Mouse (Mus musculus): ENCODE data around the gene Tex2. TPM values are rescaled to one million over a fixed set of nuclear protein-coding genes. Genes with fewer than 3 reads are reported as not detected.

Gene Tex2
- polyA plus RNA-seq, 2 experiments = 8.7 to 10.8 TPM

DNA sequence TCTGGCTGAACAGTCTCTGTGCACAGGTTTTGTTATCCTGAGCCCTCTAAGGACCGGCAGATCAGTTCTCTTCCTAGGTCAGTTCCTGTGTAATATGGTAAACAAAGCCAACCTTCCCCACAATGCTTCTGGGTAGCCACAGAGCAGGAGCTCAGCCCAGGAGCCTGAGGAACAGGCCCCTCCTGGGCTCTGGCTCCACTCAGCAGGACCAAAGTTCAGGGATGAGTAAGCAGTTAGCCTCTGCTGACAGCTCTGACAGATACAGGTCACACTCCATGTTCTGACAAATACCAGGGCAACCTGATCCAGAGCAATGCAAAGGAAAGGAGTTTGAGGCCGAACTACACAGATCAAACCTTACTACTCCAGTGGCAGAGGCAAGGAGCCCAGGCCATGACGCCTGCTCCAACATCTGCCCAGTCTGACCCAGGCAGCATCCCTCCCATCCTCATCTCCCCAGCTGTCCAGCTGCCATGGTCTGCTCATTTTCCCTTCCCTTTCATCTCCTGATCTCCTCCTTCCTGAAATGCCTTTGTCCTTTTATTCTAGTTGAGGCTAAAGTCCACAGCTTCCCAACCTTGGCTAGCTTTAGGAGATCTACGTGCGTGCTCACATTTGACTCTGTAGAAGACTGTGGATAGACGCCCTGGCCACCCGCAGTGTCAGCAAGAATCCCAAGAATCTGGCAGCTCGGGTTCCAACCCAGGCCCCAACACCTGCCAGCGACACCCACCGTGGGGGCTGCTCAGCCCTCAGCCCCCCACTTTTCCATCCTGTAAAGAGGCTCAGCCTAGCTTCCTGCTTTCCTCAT is 57.2 kb downstream of the Tex2 start:
- H3K4me3 ChIP-seq (replicated peaks; ENCODE audit: low read length) = no peak overlapping the region
- H3K4me1 ChIP-seq (ENCODE audit: control insufficient read depth, insufficient read depth, low read length) = peaks cover 23% of the 10 kb centered on the region
- no peak overlapping the region for H3K9ac ChIP-seq (ENCODE audit: low read depth, low read length, severe bottlenecking)
- TF ChIP-seq POLR2A (IDR thresholded peaks at IDR 0.05; ENCODE audit: borderline replicate concordance, extremely low read depth, insufficient read depth, insufficient read length) = no peak
- no peak overlapping the region for H3K4me2 ChIP-seq (replicated peaks; ENCODE audit: low read depth, low read length, severe bottlenecking)
- H3K27me3 ChIP-seq (ENCODE audit: control insufficient read depth, insufficient read depth, low read length) = no peaks in the 10 kb centered on the region
- WGBS = 29% methylated on average over 10 of the region's 10 CpGs
- ATAC-seq (ENCODE audit: low FRiP score, low read depth) (peak; percentile 44), DNase-seq (ENCODE audit: low spot score) (no peak)
- H3K27ac ChIP-seq (replicated peaks; ENCODE audit: low read depth, low read length) = peak overlapping the region; percentile 26; the same call in 1 of the 2 replicates
- 0 out of 2 replicates have a peak, but pooled peaks cover 2% of the 10 kb centered on the region for H3K36me3 ChIP-seq (ENCODE audit: control insufficient read depth, insufficient read depth, low read length)
- H3K9me3 ChIP-seq (ENCODE audit: control insufficient read depth, low read length) = no peaks in the 10 kb centered on the region

GRCm38 (mm10) chr11:106550398-106550797 is 62.8 kb downstream of the Tex2 start:
- DNase-seq (ENCODE audit: low spot score) = no peak
- no peaks in the 10 kb centered on the region for H3K9me3 ChIP-seq (ENCODE audit: control insufficient read depth, low read length)
- no peak overlapping the region for H3K4me3 ChIP-seq (replicated peaks; ENCODE audit: low read length)
- ATAC-seq (ENCODE audit: low FRiP score, low read depth) = no peak
- no peak overlapping the region for H3K4me2 ChIP-seq (replicated peaks; ENCODE audit: low read depth, low read length, severe bottlenecking)
- no peak overlapping the region for H3K9ac ChIP-seq (ENCODE audit: low read depth, low read length, severe bottlenecking)
- WGBS = 94% methylated on average over 4 of the region's 4 CpGs
- H3K27me3 ChIP-seq (ENCODE audit: control insufficient read depth, insufficient read depth, low read length) = no peaks in the 10 kb centered on the region
- TF ChIP-seq POLR2A (IDR thresholded peaks at IDR 0.05; ENCODE audit: borderline replicate concordance, extremely low read depth, insufficient read depth, insufficient read length) = no peak
- H3K27ac ChIP-seq (replicated peaks; ENCODE audit: low read depth, low read length) = no peak overlapping the region
- peaks cover 5% of the 10 kb centered on the region; the same call in 1 of the 2 replicates for H3K4me1 ChIP-seq (ENCODE audit: control insufficient read depth, insufficient read depth, low read length)
- H3K36me3 ChIP-seq (ENCODE audit: control insufficient read depth, insufficient read depth, low read length) = peaks cover 22% of the 10 kb centered on the region

- Histone ChIP-seq H3K9me3 (ENCODE audit: control insufficient read depth, low read length) (no peaks in the 10 kb centered on the region), H3K27ac (replicated peaks; ENCODE audit: low read depth, low read length) (no peak overlapping the region), H3K4me3 (replicated peaks; ENCODE audit: low read length) (no peak overlapping the region), H3K4me1 (ENCODE audit: control insufficient read depth, insufficient read depth, low read length) (no peaks in the 10 kb centered on the region), H3K36me3 (ENCODE audit: control insufficient read depth, insufficient read depth, low read length) (peaks cover 39% of the 10 kb centered on the region), H3K9ac (ENCODE audit: low read depth, low read length, severe bottlenecking) (no peak overlapping the region), H3K4me2 (replicated peaks; ENCODE audit: low read depth, low read length, severe bottlenecking) (no peak overlapping the region), H3K27me3 (ENCODE audit: control insufficient read depth, insufficient read depth, low read length) (no peaks in the 10 kb centered on the region)
- no peak for DNase-seq (ENCODE audit: low spot score)
- no peak for ATAC-seq (ENCODE audit: low FRiP score, low read depth)
- 84% methylated on average over 4 of the region's 4 CpGs for whole genome bisulfite sequencing
- TF ChIP-seq POLR2A (IDR thresholded peaks at IDR 0.05; ENCODE audit: borderline replicate concordance, extremely low read depth, insufficient read depth, insufficient read length) = no peak
These were observed 67.1 kb downstream of the Tex2 start for GRCm38 (mm10) chr11:106546081-106546480.

DNA sequence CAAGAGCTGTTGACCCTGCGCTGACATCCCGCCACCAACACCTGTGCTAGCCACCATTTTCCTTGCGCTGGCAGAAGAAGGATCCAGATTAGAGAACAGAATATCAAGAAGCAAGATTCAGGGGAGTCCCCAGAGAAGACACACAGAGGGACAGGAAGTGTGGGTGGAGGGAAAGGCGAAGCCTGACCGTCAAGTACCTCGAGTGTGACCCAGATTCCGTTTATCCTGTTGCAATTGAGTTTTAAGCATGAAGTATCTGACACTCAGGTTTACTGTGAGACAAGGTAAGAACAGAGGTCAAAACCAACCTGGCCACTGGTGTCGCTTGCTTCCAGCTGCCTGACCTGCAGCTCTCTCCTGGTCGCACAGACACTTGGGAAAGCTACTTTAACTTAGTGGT is 68.3 kb downstream of the Tex2 start:
- Histone ChIP-seq H3K4me3 (replicated peaks; ENCODE audit: low read length) (no peak overlapping the region), H3K9me3 (ENCODE audit: control insufficient read depth, low read length) (no peaks in the 10 kb centered on the region), H3K36me3 (ENCODE audit: control insufficient read depth, insufficient read depth, low read length) (peaks cover 39% of the 10 kb centered on the region), H3K9ac (ENCODE audit: low read depth, low read length, severe bottlenecking) (no peak overlapping the region), H3K27ac (replicated peaks; ENCODE audit: low read depth, low read length) (no peak overlapping the region), H3K4me1 (ENCODE audit: control insufficient read depth, insufficient read depth, low read length) (0 out of 2 replicates have a peak, but pooled peaks cover 3% of the 10 kb centered on the region), H3K27me3 (ENCODE audit: control insufficient read depth, insufficient read depth, low read length) (no peaks in the 10 kb centered on the region), H3K4me2 (replicated peaks; ENCODE audit: low read depth, low read length, severe bottlenecking) (no peak overlapping the region)
- TF ChIP-seq POLR2A (IDR thresholded peaks at IDR 0.05; ENCODE audit: borderline replicate concordance, extremely low read depth, insufficient read depth, insufficient read length) = no peak
- DNase-seq (ENCODE audit: low spot score) = no peak
- no peak for ATAC-seq (ENCODE audit: low FRiP score, low read depth)
- WGBS = 88% methylated on average over 9 of the region's 9 CpGs

DNA sequence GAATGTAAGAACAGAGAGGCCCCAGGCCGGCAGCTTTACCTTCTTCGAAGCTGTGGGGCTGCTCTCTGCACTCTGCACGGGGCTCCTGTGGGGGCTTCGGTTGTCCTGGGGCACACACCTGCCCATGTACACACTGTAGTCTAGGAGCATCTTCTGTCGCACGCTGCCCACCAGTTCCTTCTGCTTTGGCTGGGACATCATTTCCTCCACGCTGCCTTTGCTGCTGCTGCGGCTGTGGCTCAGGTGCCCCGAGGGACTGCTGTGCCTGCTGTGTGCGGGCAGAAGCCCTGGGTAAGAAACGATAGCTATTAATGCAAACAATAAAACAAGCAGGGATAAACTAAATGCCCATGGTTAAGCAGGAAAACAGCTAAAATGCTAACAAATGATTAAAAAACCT is 69.1 kb downstream of the Tex2 start:
- Histone ChIP-seq H3K9me3 (ENCODE audit: control insufficient read depth, low read length) (no peaks in the 10 kb centered on the region), H3K27me3 (ENCODE audit: control insufficient read depth, insufficient read depth, low read length) (no peaks in the 10 kb centered on the region), H3K4me3 (replicated peaks; ENCODE audit: low read length) (no peak overlapping the region), H3K9ac (ENCODE audit: low read depth, low read length, severe bottlenecking) (no peak overlapping the region), H3K4me1 (ENCODE audit: control insufficient read depth, insufficient read depth, low read length) (0 out of 2 replicates have a peak, but pooled peaks cover 3% of the 10 kb centered on the region), H3K27ac (replicated peaks; ENCODE audit: low read depth, low read length) (no peak overlapping the region), H3K4me2 (replicated peaks; ENCODE audit: low read depth, low read length, severe bottlenecking) (no peak overlapping the region), H3K36me3 (ENCODE audit: control insufficient read depth, insufficient read depth, low read length) (peaks cover 39% of the 10 kb centered on the region)
- ATAC-seq (ENCODE audit: low FRiP score, low read depth) (no peak), DNase-seq (ENCODE audit: low spot score) (no peak)
- no peak for TF ChIP-seq POLR2A (IDR thresholded peaks at IDR 0.05; ENCODE audit: borderline replicate concordance, extremely low read depth, insufficient read depth, insufficient read length)
- 69% methylated on average over 11 of the region's 11 CpGs for WGBS
